Mouse (Mus musculus) intestine, embryonic 14.5 days (tissue): ENCODE results near the gene Dscaml1. TPM values are rescaled to one million over a fixed set of nuclear protein-coding genes. Genes with fewer than 3 reads are reported as not detected.

Source experiments
- ATAC-seq: fragments of 200-750 bp; cut with Nextera tagmentation; replicated peaks from 2 replicates; pipeline ENCODE4 v1.8.0; 2017; ENCODE audit warnings: low read depth, moderate number of reproducible peaks, moderate TSS enrichment, moderate library complexity; ENCODE audit not compliant: low FRiP score, low TSS enrichment
- DNase-seq: peaks from one replicate; pipeline ENCODE4 v3.0.0-alpha.2; 2018; ENCODE audit warnings: low spot score
- H3K27ac ChIP-seq: fragments of 300-500 bp; sonication (generic); 2 replicates; pipeline ENCODE4 v1.5.1; 2014; ENCODE audit warnings: low read depth, mild to moderate bottlenecking, control low read depth
- H3K27me3 ChIP-seq: fragments of 300-500 bp; sonication (generic); replicated peaks from 2 replicates; pipeline ENCODE4 v1.6.1; 2014; ENCODE audit warnings: low read length, control low read depth; ENCODE audit not compliant: control insufficient read depth, insufficient read depth
- H3K36me3 ChIP-seq: fragments of 300-500 bp; sonication (generic); 2 replicates; pipeline ENCODE4 v1.6.1; 2014; ENCODE audit warnings: low read length, control low read depth; ENCODE audit not compliant: control insufficient read depth, insufficient read depth
- H3K4me1 ChIP-seq: fragments of 300-500 bp; sonication (generic); replicated peaks from 2 replicates; pipeline ENCODE4 v1.6.1; 2014; ENCODE audit warnings: low read length, control low read depth, mixed read lengths; ENCODE audit not compliant: control insufficient read depth, insufficient read depth
- H3K4me2 ChIP-seq: fragments of 300-500 bp; sonication (generic); 2 replicates; pipeline ENCODE4 v1.6.1; 2014; ENCODE audit warnings: low read length
- H3K4me3 ChIP-seq: fragments of 300-500 bp; sonication (generic); 2 replicates; pipeline ENCODE4 v1.5.1; 2014; ENCODE audit warnings: low read depth, low read length, control low read depth, mixed read lengths
- H3K9ac ChIP-seq: fragments of 300-500 bp; sonication (generic); 2 replicates; pipeline ENCODE4 v1.6.1; 2014; ENCODE audit warnings: mild to moderate bottlenecking, low read length
- H3K9me3 ChIP-seq: fragments of 300-500 bp; sonication (generic); 2 replicates; pipeline ENCODE4 v1.6.1; 2016; ENCODE audit warnings: low read length, control low read depth; ENCODE audit not compliant: control insufficient read depth
- WGBS: fragments of 180-500 bp; shearing (Covaris S2); extraction: QIAGEN DNeasy Blood & Tissue Kit; methylation state at CpG from one replicate; pipeline ENCODE4 v1.1.7; 2014; 5-methylcytosine and 5-hydroxymethylcytosine counted together
- polyA plus RNA-seq: library from polyadenylated mRNA; unstranded; fragments of >200 nt; fragmentation: Nextera tagmentation; extraction: Ambion mirVana; gene quantifications from 2 replicates; pipeline ENCODE4 v1.2.1, GENCODE M21; 2014

The Dscaml1 gene
- polyA plus RNA-seq, 1 experiment from 2014 or later, result 0.41 TPM

DNA sequence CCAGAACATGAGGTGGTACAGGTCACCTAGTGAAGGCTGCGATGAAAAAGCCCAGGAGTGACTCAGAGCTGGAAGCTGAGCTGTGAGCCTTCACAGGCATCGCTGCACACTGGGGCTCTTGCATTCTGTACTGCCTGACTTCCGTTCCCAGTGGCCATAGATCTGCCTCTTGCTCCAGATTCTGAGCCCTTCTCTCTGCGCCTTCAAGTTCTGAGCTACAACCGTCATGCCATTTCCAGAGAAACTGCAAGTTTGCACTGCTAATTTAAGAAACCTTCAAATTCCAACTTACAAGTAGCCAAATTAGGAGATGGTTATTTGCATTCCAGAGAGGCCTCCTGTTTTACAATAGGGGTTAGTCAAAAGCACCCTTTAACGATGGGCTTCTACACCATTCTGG is 93.4 kb downstream of the Dscaml1 start:
- WGBS, result 60% methylated on average over 6 of the region's 6 CpGs
- no peak overlapping the region for H3K4me2 ChIP-seq
- ATAC-seq, result no peak

DNA sequence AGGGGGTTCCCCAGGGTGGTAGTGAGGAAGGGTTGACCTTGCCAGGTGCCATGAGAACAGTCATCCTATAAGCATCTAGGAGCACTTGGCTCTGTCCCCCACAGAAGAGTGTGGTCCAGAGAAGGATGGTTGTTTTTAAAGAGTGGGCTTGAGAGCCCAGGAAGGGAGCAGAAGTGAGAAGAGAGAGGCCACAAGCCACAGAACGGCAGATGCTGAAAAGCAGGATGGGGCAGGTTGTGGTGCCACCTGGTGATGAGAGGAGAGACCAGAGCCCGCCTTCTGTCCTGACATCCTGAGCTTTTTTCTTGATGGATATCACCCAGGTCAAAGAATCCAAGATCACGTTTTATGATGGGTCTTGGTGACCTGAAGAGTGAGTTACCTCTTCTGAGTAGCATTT is 96.4 kb downstream of the Dscaml1 start:
- Histone ChIP-seq H3K27me3 (no peaks in the 10 kb centered on the region), H3K27ac (no peak overlapping the region), H3K4me1 (no peaks in the 10 kb centered on the region), H3K4me2 (no peak overlapping the region), H3K36me3 (no peaks in the 10 kb centered on the region), H3K9ac (no peak overlapping the region), H3K4me3 (no peak overlapping the region), H3K9me3 (no peaks in the 10 kb centered on the region)
- no peak for ATAC-seq
- WGBS, result 64% methylated on average over 3 of the region's 3 CpGs
- no peak for DNase-seq

More for the DNA sequence above, 93.4 kb downstream of the Dscaml1 start:
- no peaks in the 10 kb centered on the region for H3K27me3 ChIP-seq
- H3K9me3 ChIP-seq, result no peaks in the 10 kb centered on the region
- no peak for DNase-seq
- no peak overlapping the region for H3K4me3 ChIP-seq
- no peak overlapping the region for H3K27ac ChIP-seq
- no peak overlapping the region for H3K9ac ChIP-seq
- H3K36me3 ChIP-seq, result no peaks in the 10 kb centered on the region
- H3K4me1 ChIP-seq, result no peaks in the 10 kb centered on the region

DNA sequence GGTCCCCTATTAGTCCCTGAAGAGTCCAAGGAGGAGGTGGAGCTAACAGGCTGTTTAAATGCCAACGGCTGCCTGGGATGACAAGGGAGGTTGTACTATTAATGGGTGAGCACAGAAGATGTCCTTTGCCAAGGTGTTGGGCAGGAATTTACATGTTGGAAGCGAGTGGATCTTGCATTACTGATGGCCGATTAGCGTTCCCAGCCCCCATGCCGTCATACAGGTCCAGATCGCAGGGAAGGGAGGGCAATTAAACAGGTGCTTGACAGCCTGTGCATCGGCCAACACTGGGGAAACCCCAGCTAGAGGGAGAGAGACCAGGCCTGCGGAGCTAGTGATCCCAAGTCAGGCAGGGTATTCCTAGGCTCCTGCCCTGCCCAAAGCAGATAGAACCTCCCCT is 98.1 kb downstream of the Dscaml1 start:
- 73% methylated on average over 8 of the region's 8 CpGs for WGBS
- no peaks in the 10 kb centered on the region for H3K27me3 ChIP-seq
- no peaks in the 10 kb centered on the region for H3K9me3 ChIP-seq
- no peaks in the 10 kb centered on the region for H3K4me1 ChIP-seq
- H3K36me3 ChIP-seq, result no peaks in the 10 kb centered on the region
- DNase-seq (no peak), ATAC-seq (no peak)
- no peak overlapping the region for H3K4me3 ChIP-seq
- H3K9ac ChIP-seq, result no peak overlapping the region
- no peak overlapping the region for H3K4me2 ChIP-seq
- no peak overlapping the region for H3K27ac ChIP-seq

DNA sequence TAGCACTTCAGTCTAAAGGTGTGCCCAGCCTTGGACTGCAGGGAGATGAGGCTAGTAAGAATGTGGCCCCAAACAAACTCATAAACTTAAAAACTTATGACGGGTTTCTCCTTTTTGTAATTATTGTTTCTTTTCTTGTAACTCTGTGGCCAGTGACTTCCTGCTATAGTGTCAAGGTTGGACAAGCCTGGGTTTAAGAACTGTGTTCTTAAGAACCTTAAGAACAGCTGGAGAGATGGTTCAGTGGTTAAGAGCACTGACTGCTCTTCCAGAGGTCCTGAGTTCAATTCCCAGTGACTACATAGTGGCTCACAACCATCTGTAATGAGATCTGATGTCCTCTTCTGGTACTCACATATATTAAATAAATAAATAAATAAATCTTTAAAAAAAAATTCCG is 106.8 kb downstream of the Dscaml1 start:
- Histone ChIP-seq H3K9ac (no peak overlapping the region), H3K4me2 (no peak overlapping the region), H3K4me3 (no peak overlapping the region), H3K27me3 (no peaks in the 10 kb centered on the region), H3K27ac (no peak overlapping the region), H3K4me1 (no peaks in the 10 kb centered on the region), H3K36me3 (no peaks in the 10 kb centered on the region), H3K9me3 (no peaks in the 10 kb centered on the region)
- WGBS, result 83% methylated on average over 2 of the region's 2 CpGs
- no peak for DNase-seq
- ATAC-seq, result no peak

DNA sequence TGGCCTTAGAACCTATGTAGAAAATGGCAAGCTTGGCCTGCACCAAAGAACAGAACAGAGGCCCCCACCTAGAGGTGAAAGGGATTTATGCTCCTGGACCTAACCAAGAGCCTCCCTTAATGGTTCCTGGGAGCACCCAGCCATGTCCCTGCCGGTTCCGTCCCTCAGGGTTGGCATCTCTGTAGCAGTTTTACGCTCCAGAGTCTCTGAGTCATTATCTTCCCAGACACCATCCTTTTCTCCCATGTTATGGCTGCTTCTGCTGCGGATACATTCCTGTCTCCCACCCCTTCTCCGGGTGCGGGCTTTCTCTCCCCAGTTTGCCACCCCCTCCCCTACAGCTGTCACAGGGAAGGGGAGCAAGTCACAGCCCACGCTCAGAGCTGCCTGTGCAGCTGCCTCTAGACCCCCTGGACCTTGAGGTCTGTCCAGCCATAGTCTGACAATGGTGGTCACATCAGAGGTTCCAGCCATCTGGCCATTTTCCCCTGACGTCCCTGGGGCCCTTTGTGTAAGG is 108.1 kb downstream of the Dscaml1 start:
- Histone ChIP-seq H3K36me3 (no peaks in the 10 kb centered on the region), H3K4me3 (no peak overlapping the region), H3K4me1 (no peaks in the 10 kb centered on the region), H3K27ac (no peak overlapping the region), H3K27me3 (no peaks in the 10 kb centered on the region), H3K4me2 (no peak overlapping the region), H3K9ac (no peak overlapping the region), H3K9me3 (no peaks in the 10 kb centered on the region)
- DNase-seq (no peak), ATAC-seq (no peak)
- WGBS, result 69% methylated on average over 8 of the region's 8 CpGs

DNA sequence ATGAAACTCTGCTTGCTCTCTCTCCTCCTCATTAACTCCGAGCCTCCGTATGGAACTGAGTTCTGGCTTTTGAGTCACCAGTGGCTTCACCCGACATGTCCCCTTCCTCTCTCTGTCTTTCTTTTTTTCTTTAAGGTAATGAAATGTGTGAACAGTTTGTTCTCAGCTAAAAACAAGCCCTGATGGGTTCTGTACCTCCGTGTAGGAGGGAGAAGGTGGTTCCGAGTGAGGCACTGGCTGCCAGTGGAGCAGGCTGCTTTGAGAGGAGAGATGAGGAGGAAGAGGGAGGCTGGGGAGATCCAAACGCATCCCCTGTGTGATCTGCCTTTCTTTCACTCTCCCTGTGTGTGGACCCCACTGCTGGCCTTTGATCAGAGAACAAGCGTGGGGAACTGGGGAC is 111.2 kb downstream of the Dscaml1 start:
- ATAC-seq (no peak), DNase-seq (no peak)
- Histone ChIP-seq H3K36me3 (no peaks in the 10 kb centered on the region), H3K9ac (no peak overlapping the region), H3K4me2 (no peak overlapping the region), H3K4me3 (no peak overlapping the region), H3K4me1 (no peaks in the 10 kb centered on the region), H3K9me3 (no peaks in the 10 kb centered on the region), H3K27me3 (no peaks in the 10 kb centered on the region), H3K27ac (no peak overlapping the region)
- WGBS, result 70% methylated on average over 7 of the region's 7 CpGs

DNA sequence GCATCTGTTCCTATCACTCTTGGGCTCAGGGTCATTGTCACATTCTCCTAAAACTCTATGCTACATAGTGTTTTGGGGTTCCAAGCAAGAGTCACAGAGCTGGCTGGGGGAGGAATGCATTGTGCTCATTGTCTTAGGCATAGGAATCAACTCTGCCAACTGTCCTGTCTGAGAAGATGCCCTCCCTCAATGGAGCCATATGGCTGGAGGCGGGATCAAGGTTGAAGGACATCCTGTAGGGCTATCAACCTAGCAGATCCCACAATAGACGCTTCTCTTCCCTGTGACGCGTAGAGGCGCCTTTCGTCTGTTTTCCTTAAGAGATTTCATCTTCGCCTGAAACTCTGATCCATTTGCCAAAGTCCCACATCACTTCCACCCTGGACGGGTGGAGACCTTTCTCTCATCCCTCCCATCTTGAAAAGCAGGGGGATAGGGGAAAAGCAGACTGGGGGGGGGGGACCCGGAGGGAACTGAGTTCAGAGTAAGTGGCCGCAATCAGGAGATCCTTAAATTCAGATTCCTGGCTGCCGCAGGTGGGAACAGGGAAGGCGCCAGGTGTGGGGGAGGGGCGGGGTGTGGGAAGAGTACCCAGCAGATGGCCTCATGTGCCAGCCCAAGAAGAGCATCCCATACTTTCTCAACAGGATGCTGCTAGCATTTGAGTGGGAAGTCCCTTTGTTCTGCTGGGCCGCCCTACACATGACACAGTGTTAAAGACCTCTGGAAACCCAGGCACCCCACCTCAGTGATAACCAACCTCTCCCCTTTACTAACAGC is 113.0 kb downstream of the Dscaml1 start:
- WGBS, result 79% methylated on average over 14 of the region's 14 CpGs

DNA sequence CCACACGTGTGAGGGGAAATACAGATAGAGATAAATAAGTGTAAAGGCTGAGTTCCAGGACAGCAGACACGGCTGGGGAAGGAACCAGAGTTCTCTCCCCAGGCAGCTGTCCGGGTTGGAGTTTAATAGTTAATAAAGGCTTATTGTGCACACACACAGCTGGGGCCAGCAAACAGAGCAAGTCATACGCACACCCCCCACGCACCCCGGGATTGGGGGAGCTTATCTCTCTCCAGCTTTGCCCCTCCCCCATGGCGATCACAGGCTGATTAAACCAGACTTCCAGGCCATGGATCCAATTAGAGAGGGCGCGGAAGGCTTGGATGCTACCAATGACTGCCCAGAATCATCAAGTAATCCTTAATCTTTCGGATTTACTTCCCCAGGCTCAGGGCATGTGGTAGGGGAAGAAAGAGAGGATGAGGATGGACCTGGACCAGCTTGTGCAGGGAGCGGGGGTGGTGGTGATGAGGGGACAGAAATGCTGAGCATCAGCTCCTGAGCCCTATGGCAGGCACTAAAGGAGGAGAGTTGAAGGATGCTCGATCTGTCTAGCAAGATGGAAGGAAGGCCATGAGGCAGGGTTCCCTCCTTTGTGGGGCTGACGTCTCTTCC is 119.7 kb downstream of the Dscaml1 start:
- 0 out of 2 replicates have a peak, but pooled peaks have one; percentile 40 for ATAC-seq
- Histone ChIP-seq H3K27me3 (no peaks in the 10 kb centered on the region), H3K4me1 (peaks cover 4% of the 10 kb centered on the region), H3K4me2 (no peak overlapping the region), H3K9ac (no peak overlapping the region), H3K27ac (no peak overlapping the region), H3K36me3 (no peaks in the 10 kb centered on the region), H3K9me3 (no peaks in the 10 kb centered on the region), H3K4me3 (no peak overlapping the region)
- 47% methylated on average over 13 of the region's 13 CpGs for WGBS
- DNase-seq, result peak; percentile 57

More for the DNA sequence above, 113.0 kb downstream of the Dscaml1 start:
- H3K9ac ChIP-seq, result no peak overlapping the region
- no peak overlapping the region for H3K4me3 ChIP-seq
- DNase-seq (no peak), ATAC-seq (no peak)
- no peaks in the 10 kb centered on the region for H3K9me3 ChIP-seq
- no peaks in the 10 kb centered on the region for H3K27me3 ChIP-seq
- H3K36me3 ChIP-seq, result no peaks in the 10 kb centered on the region
- no peak overlapping the region for H3K4me2 ChIP-seq
- H3K27ac ChIP-seq, result no peak overlapping the region
- no peaks in the 10 kb centered on the region for H3K4me1 ChIP-seq
